Mouse (Mus musculus): ENCODE results near the gene Medag. TPM values are rescaled to one million over a fixed set of nuclear protein-coding genes. Genes with fewer than 3 reads are reported as not detected.

Medag gene
- polyA plus RNA-seq, 1 experiment = 0.61 TPM

DNA sequence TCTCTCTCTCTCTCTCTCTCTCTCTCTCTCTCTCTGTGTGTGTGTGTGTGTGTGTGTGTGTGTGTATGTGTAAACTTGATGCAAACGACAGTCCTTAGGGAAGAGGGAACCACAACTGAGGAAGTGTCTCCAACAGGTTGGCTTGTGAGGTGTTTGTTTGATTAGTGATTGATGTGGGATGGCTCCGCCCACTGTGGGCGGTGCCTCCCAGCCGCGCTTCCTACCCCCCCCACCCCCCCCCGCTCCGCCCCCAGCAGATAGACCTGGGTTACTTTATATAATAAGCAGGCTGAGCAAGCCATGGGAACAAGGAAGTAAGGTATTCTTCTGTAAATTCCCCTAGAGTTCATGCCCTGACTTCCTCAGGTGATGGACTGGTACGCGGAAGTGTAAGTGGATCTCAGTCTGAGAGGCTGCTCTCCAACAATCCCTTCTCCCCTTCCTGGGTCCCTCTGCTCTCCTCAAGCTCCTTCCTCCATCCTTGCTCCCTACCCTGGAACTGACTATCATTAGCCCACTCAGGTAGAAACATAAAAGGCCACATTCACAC is 22.7 kb downstream of the Medag start:
- Histone ChIP-seq H3K36me3 (ENCODE audit: control insufficient read depth, insufficient read depth) (no peaks in the 10 kb centered on the region), H3ac (ENCODE audit: control insufficient read depth, insufficient read length) (no peak overlapping the region), H3K79me2 (ENCODE audit: control insufficient read depth, insufficient read depth) (no peaks in the 10 kb centered on the region), H3K4me3 (no peak overlapping the region), H3K4me2 (ENCODE audit: low read depth) (no peak overlapping the region), H3K27me3 (ENCODE audit: control insufficient read depth, insufficient read depth, insufficient read length) (no peaks in the 10 kb centered on the region)
- TF ChIP-seq MYOG (IDR thresholded peaks at IDR 0.05; ENCODE audit: control insufficient read depth in 1 of 3, insufficient read depth in 1 of 3, insufficient read length in 2 of 3, low read depth in 2 of 3) (no peak), TCF3 (IDR thresholded peaks at IDR 0.05; ENCODE audit: insufficient read length, low read depth) (no peak), POLR2A (IDR thresholded peaks at IDR 0.05; ENCODE audit: insufficient read length, low read depth) (no peak), CEBPB (IDR thresholded peaks at IDR 0.05; ENCODE audit: insufficient read depth, poor library complexity, severe bottlenecking) (no peak), TCF12 (IDR thresholded peaks at IDR 0.05; ENCODE audit: insufficient read depth, poor library complexity, severe bottlenecking) (no peak), SRF (IDR thresholded peaks at IDR 0.05; ENCODE audit: control insufficient read depth, insufficient read length, low read depth) (no peak), MAX (IDR thresholded peaks at IDR 0.05; ENCODE audit: low read depth) (no peak), REST (IDR thresholded peaks at IDR 0.05; ENCODE audit: insufficient read depth, insufficient read length) (no peak), POLR2AphosphoS2 (IDR thresholded peaks at IDR 0.05; ENCODE audit: insufficient read length, low read depth) (no peak), USF1 (IDR thresholded peaks at IDR 0.05; ENCODE audit: low read depth) (no peak)

DNA sequence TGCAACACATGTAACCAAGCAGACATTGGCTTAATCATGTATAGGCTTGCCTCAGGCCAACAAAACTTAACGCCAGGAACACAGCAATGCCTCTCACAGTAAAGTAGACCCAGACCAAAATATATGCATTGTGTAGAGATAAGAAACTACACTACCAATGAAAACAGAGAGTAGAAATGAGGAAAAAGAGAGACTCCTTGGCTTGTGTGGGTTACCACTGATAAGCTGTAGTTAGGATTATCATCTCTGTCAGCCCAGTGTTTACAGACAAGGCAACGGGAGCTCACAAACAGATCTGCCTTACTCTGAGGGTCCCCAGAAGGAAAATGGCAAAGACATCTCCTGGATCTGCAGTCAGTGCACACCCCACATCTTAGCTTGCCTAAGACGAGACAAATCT is 25.0 kb downstream of the Medag start:
- Histone ChIP-seq H3K4me2 (ENCODE audit: low read depth) (no peak overlapping the region), H3K27me3 (ENCODE audit: control insufficient read depth, insufficient read depth, insufficient read length) (no peaks in the 10 kb centered on the region), H3K4me3 (no peak overlapping the region), H3K36me3 (ENCODE audit: control insufficient read depth, insufficient read depth) (no peaks in the 10 kb centered on the region), H3ac (ENCODE audit: control insufficient read depth, insufficient read length) (no peak overlapping the region), H3K79me2 (ENCODE audit: control insufficient read depth, insufficient read depth) (no peaks in the 10 kb centered on the region)
- no peak for TF ChIP-seq CEBPB (IDR thresholded peaks at IDR 0.05; ENCODE audit: insufficient read depth, poor library complexity, severe bottlenecking)
- TF ChIP-seq E2F4 (IDR thresholded peaks at IDR 0.05; ENCODE audit: insufficient read depth) = no peak
- TF ChIP-seq POLR2A (IDR thresholded peaks at IDR 0.05; ENCODE audit: insufficient read length, low read depth) = no peak
- no peak for TF ChIP-seq SRF (IDR thresholded peaks at IDR 0.05; ENCODE audit: control insufficient read depth, insufficient read length, low read depth)
- TF ChIP-seq MAX (IDR thresholded peaks at IDR 0.05; ENCODE audit: low read depth) = no peak
- TF ChIP-seq REST (IDR thresholded peaks at IDR 0.05; ENCODE audit: insufficient read depth, insufficient read length) = no peak
- no peak for TF ChIP-seq MYOG (IDR thresholded peaks at IDR 0.05; ENCODE audit: control insufficient read depth in 1 of 3, insufficient read depth in 1 of 3, insufficient read length in 2 of 3, low read depth in 2 of 3)
- TF ChIP-seq MYOD1 (IDR thresholded peaks at IDR 0.05; ENCODE audit: control insufficient read depth in 1 of 3, insufficient read length in 2 of 3, low read depth in 2 of 3) = no peak
- TF ChIP-seq TCF12 (IDR thresholded peaks at IDR 0.05; ENCODE audit: insufficient read depth, poor library complexity, severe bottlenecking) = no peak
- TF ChIP-seq USF1 (IDR thresholded peaks at IDR 0.05; ENCODE audit: low read depth) = no peak
- no peak for TF ChIP-seq POLR2AphosphoS2 (IDR thresholded peaks at IDR 0.05; ENCODE audit: insufficient read length, low read depth)
- TF ChIP-seq TCF3 (IDR thresholded peaks at IDR 0.05; ENCODE audit: insufficient read length, low read depth) = no peak

DNA sequence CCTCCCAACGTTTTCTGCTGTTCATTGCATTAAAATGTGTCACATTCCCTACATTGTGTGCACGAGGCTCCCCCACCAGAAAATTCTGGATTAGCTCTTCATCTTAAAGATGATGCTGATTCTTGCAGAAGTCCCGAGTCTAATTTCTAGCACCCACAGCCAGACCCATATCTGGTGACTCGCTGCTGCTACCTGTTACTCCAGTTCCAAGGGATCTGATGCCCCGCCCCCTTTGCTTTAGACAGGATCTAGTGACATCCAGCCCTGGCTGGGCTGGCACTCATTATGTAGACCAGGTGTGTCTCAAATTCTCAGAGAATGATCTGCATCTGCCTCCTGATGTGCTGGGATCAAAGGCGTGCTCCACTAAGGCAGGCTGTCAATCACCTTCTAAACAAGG is 25.6 kb downstream of the Medag start:
- H3K36me3 ChIP-seq (ENCODE audit: control insufficient read depth, insufficient read depth) = no peaks in the 10 kb centered on the region
- H3K79me2 ChIP-seq (ENCODE audit: control insufficient read depth, insufficient read depth) = no peaks in the 10 kb centered on the region
- H3ac ChIP-seq (ENCODE audit: control insufficient read depth, insufficient read length) = no peak overlapping the region
- no peaks in the 10 kb centered on the region for H3K27me3 ChIP-seq (ENCODE audit: control insufficient read depth, insufficient read depth, insufficient read length)
- H3K4me2 ChIP-seq (ENCODE audit: low read depth) = no peak overlapping the region
- no peak for TF ChIP-seq SRF (IDR thresholded peaks at IDR 0.05; ENCODE audit: control insufficient read depth, insufficient read length, low read depth)
- H3K4me3 ChIP-seq = no peak overlapping the region

DNA sequence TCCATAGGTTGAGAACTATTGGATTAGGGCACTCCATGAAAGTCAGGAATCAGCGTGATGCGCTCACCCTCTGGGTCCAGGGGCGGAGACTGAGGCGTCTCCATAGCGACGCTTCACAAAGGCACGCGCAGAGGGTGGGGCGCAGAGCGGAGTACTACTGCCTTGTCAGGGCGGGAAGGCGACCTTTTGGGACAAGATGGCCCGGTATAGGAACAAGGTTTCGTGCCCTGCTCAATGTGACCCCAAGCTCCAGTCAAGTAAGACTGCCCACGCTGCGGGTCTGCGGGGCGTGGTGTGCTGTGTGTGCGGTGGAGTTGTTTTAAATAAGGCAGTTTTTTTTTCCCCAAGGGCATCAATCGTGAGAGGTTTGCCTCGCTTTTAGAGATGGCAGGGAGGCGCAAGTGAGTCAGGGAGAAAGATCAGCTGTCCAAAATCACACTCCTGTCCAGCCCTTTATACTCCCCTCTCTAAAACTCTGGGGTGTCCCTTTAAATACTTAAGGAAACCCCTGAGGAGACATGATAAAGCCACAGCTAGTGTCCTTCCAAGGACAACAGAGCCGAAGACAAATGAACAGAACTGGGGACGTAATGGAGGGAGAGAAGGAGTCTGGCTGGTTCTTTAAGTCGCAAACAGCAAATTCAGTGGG is 28.1 kb downstream of the Medag start, which contains the start of gene Tex26:
Gene Tex26, plus strand, starts transcription at position 130 of the 649 bp plus-strand sequence.
- H3ac ChIP-seq (ENCODE audit: control insufficient read depth, insufficient read length) = peak within 1 kb of the TSS; percentile 50
- TF ChIP-seq SRF (IDR thresholded peaks at IDR 0.05; ENCODE audit: control insufficient read depth, insufficient read length, low read depth) (peak; percentile 24), POLR2AphosphoS2 (IDR thresholded peaks at IDR 0.05; ENCODE audit: insufficient read length, low read depth) (no peak), MYOD1 (IDR thresholded peaks at IDR 0.05; ENCODE audit: control insufficient read depth in 1 of 3, insufficient read length in 2 of 3, low read depth in 2 of 3) (no peak), REST (IDR thresholded peaks at IDR 0.05; ENCODE audit: insufficient read depth, insufficient read length) (no peak), E2F4 (IDR thresholded peaks at IDR 0.05; ENCODE audit: insufficient read depth) (no peak), CEBPB (IDR thresholded peaks at IDR 0.05; ENCODE audit: insufficient read depth, poor library complexity, severe bottlenecking) (no peak), TCF12 (IDR thresholded peaks at IDR 0.05; ENCODE audit: insufficient read depth, poor library complexity, severe bottlenecking) (no peak), USF1 (IDR thresholded peaks at IDR 0.05; ENCODE audit: low read depth) (no peak), POLR2A (IDR thresholded peaks at IDR 0.05; ENCODE audit: insufficient read length, low read depth) (peak; percentile 26), TCF3 (IDR thresholded peaks at IDR 0.05; ENCODE audit: insufficient read length, low read depth) (no peak), MYOG (IDR thresholded peaks at IDR 0.05; ENCODE audit: control insufficient read depth in 1 of 3, insufficient read depth in 1 of 3, insufficient read length in 2 of 3, low read depth in 2 of 3) (no peak), MAX (IDR thresholded peaks at IDR 0.05; ENCODE audit: low read depth) (no peak)

DNA sequence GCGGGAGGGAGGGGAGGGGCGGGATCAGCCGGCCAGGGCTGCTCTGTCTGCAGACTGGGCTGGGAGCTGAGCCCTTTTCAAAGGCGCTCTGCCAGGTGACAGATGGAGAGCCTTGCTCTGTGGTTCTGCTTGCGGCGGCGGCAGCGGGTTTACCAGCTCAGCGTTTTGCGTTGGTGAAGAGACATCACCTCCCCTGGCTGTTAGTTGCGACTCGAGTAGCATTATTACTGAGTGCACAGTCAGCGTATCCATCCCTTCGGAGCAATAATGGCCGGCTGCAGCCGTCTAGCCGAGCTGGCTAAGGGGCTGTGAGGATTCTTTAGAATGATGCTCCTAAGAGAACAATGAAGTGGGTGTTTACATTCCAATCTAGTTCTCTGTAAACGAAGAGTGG is 28.6 kb downstream of the Medag start:
- Histone ChIP-seq H3K79me2 (ENCODE audit: control insufficient read depth, insufficient read depth) (no peaks in the 10 kb centered on the region), H3K4me2 (ENCODE audit: low read depth) (peak overlapping the region; percentile 81), H3K27me3 (ENCODE audit: control insufficient read depth, insufficient read depth, insufficient read length) (no peaks in the 10 kb centered on the region), H3ac (ENCODE audit: control insufficient read depth, insufficient read length) (peak overlapping the region; percentile 50), H3K4me3 (peak overlapping the region; percentile 24), H3K36me3 (ENCODE audit: control insufficient read depth, insufficient read depth) (no peaks in the 10 kb centered on the region)
- TF ChIP-seq MYOG (IDR thresholded peaks at IDR 0.05; ENCODE audit: control insufficient read depth in 1 of 3, insufficient read depth in 1 of 3, insufficient read length in 2 of 3, low read depth in 2 of 3) = peak in 1 of 3 experiments; percentile 35
- TF ChIP-seq MAX (IDR thresholded peaks at IDR 0.05; ENCODE audit: low read depth) = no peak
- no peak for TF ChIP-seq POLR2AphosphoS2 (IDR thresholded peaks at IDR 0.05; ENCODE audit: insufficient read length, low read depth)
- TF ChIP-seq MYOD1 (IDR thresholded peaks at IDR 0.05; ENCODE audit: control insufficient read depth in 1 of 3, insufficient read length in 2 of 3, low read depth in 2 of 3) = peak in 1 of 3 experiments; percentile 43
- TF ChIP-seq REST (IDR thresholded peaks at IDR 0.05; ENCODE audit: insufficient read depth, insufficient read length) = no peak
- TF ChIP-seq POLR2A (IDR thresholded peaks at IDR 0.05; ENCODE audit: insufficient read length, low read depth) = peak; percentile 26
- TF ChIP-seq TCF3 (IDR thresholded peaks at IDR 0.05; ENCODE audit: insufficient read length, low read depth) = no peak
- TF ChIP-seq E2F4 (IDR thresholded peaks at IDR 0.05; ENCODE audit: insufficient read depth) = no peak

More for the DNA sequence above, 28.1 kb downstream of the Medag start, which contains the start of gene Tex26:
- H3K79me2 ChIP-seq (ENCODE audit: control insufficient read depth, insufficient read depth) = no peaks in the 10 kb centered on the region
- H3K4me2 ChIP-seq (ENCODE audit: low read depth) = peak within 1 kb of the TSS; percentile 81
- H3K27me3 ChIP-seq (ENCODE audit: control insufficient read depth, insufficient read depth, insufficient read length) = no peaks in the 10 kb centered on the region
- H3K4me3 ChIP-seq = peak within 1 kb of the TSS; percentile 24
- no peaks in the 10 kb centered on the region for H3K36me3 ChIP-seq (ENCODE audit: control insufficient read depth, insufficient read depth)

Data from myocyte (in vitro differentiated cells).